1 mouse cellular context compared by ENCODE assay signal in genomic region chr17:35039121-35039873, GRCm38 (mm10).
TF ChIP-seq lines count a peak whose summit lies in the region.

No protein-coding gene starts in this region.

TF ChIP-seq in MEL, 35 proteins besides CTCF, POLR2A, EP300 and RAD21:
- no peak for TF ChIP-seq POLR2AphosphoS2 (IDR thresholded peaks at IDR 0.05; ENCODE audit: low read length)
- TF ChIP-seq TAL1 (IDR thresholded peaks at IDR 0.05; ENCODE audit: low read length): peak; percentile 77
- peak; percentile 62; the same call in 1 of the 2 replicates for TF ChIP-seq ETS1 (IDR thresholded peaks at IDR 0.05; ENCODE audit: low read depth, low read length)
- TF ChIP-seq TCF12 (IDR thresholded peaks at IDR 0.05; ENCODE audit: low read depth, low read length): 0 out of 2 replicates have a peak, but pooled peaks have one; percentile 24
- no peak for TF ChIP-seq ZNF384 (IDR thresholded peaks at IDR 0.05; ENCODE audit: low read depth, low read length)
- TF ChIP-seq ZMIZ1 (IDR thresholded peaks at IDR 0.05; ENCODE audit: low read depth, low read length): no peak
- peak; percentile 78 for TF ChIP-seq GATA1 (IDR thresholded peaks at IDR 0.05; ENCODE audit: low read depth, low read length)
- TF ChIP-seq MAX (IDR thresholded peaks at IDR 0.05; ENCODE audit: low read length): 0 out of 2 replicates have a peak, but pooled peaks have one; percentile 25
- TF ChIP-seq TBP (IDR thresholded peaks at IDR 0.05; ENCODE audit: low read depth, low read length): 0 out of 2 replicates have a peak, but pooled peaks have one; percentile 25
